Mouse (Mus musculus): ENCODE results near the gene Ccdc69. TPM values are rescaled to one million over a fixed set of nuclear protein-coding genes. Genes with fewer than 3 reads are reported as not detected.

Ccdc69 gene
- total and polyA plus RNA-seq, 2 experiments = 0.43 to 0.55 TPM

GRCm38 (mm10) chr11:55079180-55079579, 1.2 kb upstream of the Ccdc69 start:
- Histone ChIP-seq H3K4me3 (ENCODE audit: insufficient read depth, low read depth, low read length) (no peak overlapping the region), H3K9ac (ENCODE audit: low read depth, low read length) (no peak overlapping the region), H3K79me2 (ENCODE audit: control insufficient read depth, insufficient read depth, low read length) (no peaks in the 10 kb centered on the region), H3K27ac (replicated peaks; ENCODE audit: insufficient read depth, low read depth, low read length) (no peak overlapping the region), H3K36me3 (ENCODE audit: control insufficient read depth, insufficient read depth, low read length) (no peaks in the 10 kb centered on the region), H3K4me1 (ENCODE audit: control insufficient read depth, insufficient read depth, low read length) (no peaks in the 10 kb centered on the region), H3K27me3 (ENCODE audit: control insufficient read depth, insufficient read depth, low read length) (no peaks in the 10 kb centered on the region)
- no peak for DNase-seq (ENCODE audit: extremely low read depth, low read depth, low spot score)
- WGBS = over 99% methylated on average over 4 of the region's 4 CpGs
- TF ChIP-seq POLR2A (IDR thresholded peaks at IDR 0.05; ENCODE audit: extremely low read depth, insufficient read depth, low read length) (no peak), CTCF (IDR thresholded peaks at IDR 0.05; ENCODE audit: low read depth, low read length) (no peak)

DNA sequence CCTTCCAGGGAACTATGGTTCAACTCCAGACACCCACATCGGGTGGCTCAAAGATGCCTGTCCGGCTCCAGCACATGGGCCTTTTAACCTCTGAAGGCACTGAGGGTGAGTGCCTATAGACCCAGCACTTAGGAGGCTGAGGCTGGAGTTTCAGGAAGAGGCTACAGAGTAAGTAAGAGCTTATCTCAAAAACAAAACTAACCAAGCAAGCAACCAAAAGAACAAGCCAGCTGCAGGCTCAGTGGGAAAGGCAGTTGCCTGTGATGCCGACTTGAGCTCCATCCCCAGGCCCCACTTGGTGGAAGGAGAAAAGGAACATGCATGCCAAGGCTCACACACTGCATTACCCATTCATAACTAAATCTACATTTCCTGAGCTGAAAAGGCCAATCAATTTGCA, 571 bp upstream of the Ccdc69 start:
- H3K4me3 ChIP-seq (ENCODE audit: insufficient read depth, low read depth, low read length) = no peak overlapping the region
- no peaks in the 10 kb centered on the region for H3K36me3 ChIP-seq (ENCODE audit: control insufficient read depth, insufficient read depth, low read length)
- DNase-seq (ENCODE audit: extremely low read depth, low read depth, low spot score) = no peak
- no peak overlapping the region for H3K27ac ChIP-seq (replicated peaks; ENCODE audit: insufficient read depth, low read depth, low read length)
- WGBS = 83% methylated on average over 3 of the region's 3 CpGs
- H3K79me2 ChIP-seq (ENCODE audit: control insufficient read depth, insufficient read depth, low read length) = no peaks in the 10 kb centered on the region
- H3K27me3 ChIP-seq (ENCODE audit: control insufficient read depth, insufficient read depth, low read length) = no peaks in the 10 kb centered on the region
- H3K4me1 ChIP-seq (ENCODE audit: control insufficient read depth, insufficient read depth, low read length) = no peaks in the 10 kb centered on the region
- no peak for TF ChIP-seq CTCF (IDR thresholded peaks at IDR 0.05; ENCODE audit: low read depth, low read length)
- no peak for TF ChIP-seq POLR2A (IDR thresholded peaks at IDR 0.05; ENCODE audit: extremely low read depth, insufficient read depth, low read length)
- H3K9ac ChIP-seq (ENCODE audit: low read depth, low read length) = no peak overlapping the region

- 95% methylated on average over 5 of the region's 5 CpGs for WGBS
- Histone ChIP-seq H3K4me1 (ENCODE audit: control insufficient read depth, insufficient read depth, low read length) (no peaks in the 10 kb centered on the region), H3K27ac (replicated peaks; ENCODE audit: insufficient read depth, low read depth, low read length) (no peak overlapping the region), H3K9ac (ENCODE audit: low read depth, low read length) (no peak overlapping the region), H3K4me3 (ENCODE audit: insufficient read depth, low read depth, low read length) (no peak overlapping the region), H3K36me3 (ENCODE audit: control insufficient read depth, insufficient read depth, low read length) (no peaks in the 10 kb centered on the region), H3K27me3 (ENCODE audit: control insufficient read depth, insufficient read depth, low read length) (no peaks in the 10 kb centered on the region), H3K79me2 (ENCODE audit: control insufficient read depth, insufficient read depth, low read length) (no peaks in the 10 kb centered on the region)
- TF ChIP-seq CTCF (IDR thresholded peaks at IDR 0.05; ENCODE audit: low read depth, low read length) (no peak), POLR2A (IDR thresholded peaks at IDR 0.05; ENCODE audit: extremely low read depth, insufficient read depth, low read length) (no peak)
- DNase-seq (ENCODE audit: extremely low read depth, low read depth, low spot score) = no peak
Observed at GRCm38 (mm10) chr11:55076234-55076633, 1.7 kb downstream of the Ccdc69 start.

GRCm38 (mm10) chr11:55075602-55076001, 2.3 kb downstream of the Ccdc69 start:
- Histone ChIP-seq H3K27me3 (ENCODE audit: control insufficient read depth, insufficient read depth, low read length) (no peaks in the 10 kb centered on the region), H3K36me3 (ENCODE audit: control insufficient read depth, insufficient read depth, low read length) (no peaks in the 10 kb centered on the region), H3K4me3 (ENCODE audit: insufficient read depth, low read depth, low read length) (no peak overlapping the region), H3K79me2 (ENCODE audit: control insufficient read depth, insufficient read depth, low read length) (no peaks in the 10 kb centered on the region), H3K9ac (ENCODE audit: low read depth, low read length) (no peak overlapping the region), H3K4me1 (ENCODE audit: control insufficient read depth, insufficient read depth, low read length) (no peaks in the 10 kb centered on the region), H3K27ac (replicated peaks; ENCODE audit: insufficient read depth, low read depth, low read length) (no peak overlapping the region)
- no peak for DNase-seq (ENCODE audit: extremely low read depth, low read depth, low spot score)
- 38% methylated on average over 2 of the region's 2 CpGs for WGBS
- TF ChIP-seq POLR2A (IDR thresholded peaks at IDR 0.05; ENCODE audit: extremely low read depth, insufficient read depth, low read length) (no peak), CTCF (IDR thresholded peaks at IDR 0.05; ENCODE audit: low read depth, low read length) (no peak)

DNA sequence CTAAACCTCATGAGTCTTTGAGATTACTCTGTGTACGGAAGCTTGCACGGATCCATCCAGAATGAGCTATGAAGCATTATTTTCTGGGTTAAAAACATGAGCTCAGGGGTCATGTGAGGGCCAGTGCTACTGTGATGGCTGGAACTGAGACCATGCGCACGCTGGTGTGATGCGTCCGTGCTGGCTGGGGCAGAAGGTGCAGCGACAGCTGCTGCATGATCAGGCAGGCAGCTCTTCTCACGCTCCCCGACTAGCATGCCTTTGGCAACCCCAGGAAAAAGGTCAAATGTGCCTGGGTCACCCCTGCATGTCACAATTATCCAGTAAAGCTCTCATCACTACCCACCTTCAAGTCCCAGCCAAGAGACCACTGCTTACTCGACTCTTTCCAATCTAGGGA, 4.7 kb downstream of the Ccdc69 start:
- no peaks in the 10 kb centered on the region for H3K36me3 ChIP-seq (ENCODE audit: control insufficient read depth, insufficient read depth, low read length)
- H3K27me3 ChIP-seq (ENCODE audit: control insufficient read depth, insufficient read depth, low read length) = no peaks in the 10 kb centered on the region
- DNase-seq (ENCODE audit: extremely low read depth, low read depth, low spot score) = no peak
- no peaks in the 10 kb centered on the region for H3K4me1 ChIP-seq (ENCODE audit: control insufficient read depth, insufficient read depth, low read length)
- no peak overlapping the region for H3K27ac ChIP-seq (replicated peaks; ENCODE audit: insufficient read depth, low read depth, low read length)
- WGBS = 83% methylated on average over 10 of the region's 10 CpGs
- no peaks in the 10 kb centered on the region for H3K79me2 ChIP-seq (ENCODE audit: control insufficient read depth, insufficient read depth, low read length)
- TF ChIP-seq POLR2A (IDR thresholded peaks at IDR 0.05; ENCODE audit: extremely low read depth, insufficient read depth, low read length) (no peak), CTCF (IDR thresholded peaks at IDR 0.05; ENCODE audit: low read depth, low read length) (no peak)
- H3K9ac ChIP-seq (ENCODE audit: low read depth, low read length) = no peak overlapping the region
- no peak overlapping the region for H3K4me3 ChIP-seq (ENCODE audit: insufficient read depth, low read depth, low read length)

DNA sequence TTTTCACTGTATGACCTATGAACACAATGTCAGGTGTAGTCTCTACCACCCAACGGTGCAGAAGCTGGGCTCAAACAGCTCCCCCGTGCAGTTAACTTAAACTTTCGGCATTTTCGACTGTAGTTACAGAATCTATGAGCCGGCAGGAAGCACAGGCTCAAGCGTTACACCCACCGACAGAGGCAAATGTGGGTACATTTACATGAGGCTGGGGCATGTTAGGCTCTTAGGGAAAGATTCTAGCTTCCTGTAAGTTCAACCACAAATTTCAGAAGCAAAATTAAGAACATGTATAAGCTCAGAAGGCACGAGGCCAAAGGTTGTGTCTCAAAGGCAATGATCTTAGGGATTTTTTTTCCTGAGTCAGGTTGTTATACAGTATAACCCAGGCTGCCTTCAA, 5.5 kb downstream of the Ccdc69 start:
- Histone ChIP-seq H3K4me3 (ENCODE audit: insufficient read depth, low read depth, low read length) (no peak overlapping the region), H3K27me3 (ENCODE audit: control insufficient read depth, insufficient read depth, low read length) (no peaks in the 10 kb centered on the region), H3K36me3 (ENCODE audit: control insufficient read depth, insufficient read depth, low read length) (no peaks in the 10 kb centered on the region), H3K79me2 (ENCODE audit: control insufficient read depth, insufficient read depth, low read length) (no peaks in the 10 kb centered on the region), H3K9ac (ENCODE audit: low read depth, low read length) (no peak overlapping the region), H3K4me1 (ENCODE audit: control insufficient read depth, insufficient read depth, low read length) (no peaks in the 10 kb centered on the region), H3K27ac (replicated peaks; ENCODE audit: insufficient read depth, low read depth, low read length) (no peak overlapping the region)
- WGBS = 85% methylated on average over 8 of the region's 8 CpGs
- DNase-seq (ENCODE audit: extremely low read depth, low read depth, low spot score) = no peak
- TF ChIP-seq CTCF (IDR thresholded peaks at IDR 0.05; ENCODE audit: low read depth, low read length) (no peak), POLR2A (IDR thresholded peaks at IDR 0.05; ENCODE audit: extremely low read depth, insufficient read depth, low read length) (no peak)
